Mouse (Mus musculus) kidney, postnatal 14 days (tissue): ENCODE results near the gene Btla.

Experiments
- DNase-seq: peaks from one replicate; pipeline ENCODE4 v3.0.0; 2022; ENCODE audit warnings: mixed read lengths

The Btla gene

DNA sequence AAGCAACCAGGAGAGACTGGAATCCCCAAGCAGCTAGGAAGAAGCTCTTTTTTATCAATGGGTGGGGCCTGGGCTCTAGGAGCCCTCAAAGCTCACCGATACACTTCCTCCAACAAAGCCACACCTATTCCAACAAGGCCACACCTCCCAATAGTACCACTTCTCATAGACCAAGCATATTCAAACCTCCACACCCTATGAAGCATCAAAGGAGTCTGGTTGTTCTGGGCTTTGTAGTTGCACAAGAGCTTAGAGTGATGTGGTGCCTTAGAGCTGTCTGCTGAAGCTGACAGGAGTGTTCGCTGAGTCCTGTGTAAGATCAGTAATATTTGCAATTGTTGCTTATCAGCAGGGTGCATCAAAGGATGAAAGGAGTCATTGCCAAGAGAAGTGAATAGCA lies 37.2 kb downstream of the Btla start:
- no peak for DNase-seq

DNA sequence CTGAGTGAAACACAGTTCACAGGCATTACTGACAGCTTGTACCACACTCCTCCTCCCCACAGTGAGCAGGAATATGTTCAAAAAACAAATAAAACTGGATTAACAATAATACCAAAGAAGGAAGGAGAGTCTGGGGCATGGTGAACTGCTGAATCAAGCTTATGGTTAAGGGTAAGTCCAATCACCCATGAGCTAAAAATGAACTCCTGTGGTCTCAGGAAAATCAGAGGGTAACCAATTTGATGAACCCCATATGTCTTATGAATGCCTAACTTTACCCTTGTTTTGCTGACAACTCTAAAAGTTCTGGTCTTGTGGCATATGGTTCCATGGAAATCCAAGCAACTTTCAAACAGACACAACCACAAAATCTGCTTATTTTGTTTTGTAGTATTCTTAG lies 37.9 kb downstream of the Btla start:
- DNase-seq, result no peak

DNA sequence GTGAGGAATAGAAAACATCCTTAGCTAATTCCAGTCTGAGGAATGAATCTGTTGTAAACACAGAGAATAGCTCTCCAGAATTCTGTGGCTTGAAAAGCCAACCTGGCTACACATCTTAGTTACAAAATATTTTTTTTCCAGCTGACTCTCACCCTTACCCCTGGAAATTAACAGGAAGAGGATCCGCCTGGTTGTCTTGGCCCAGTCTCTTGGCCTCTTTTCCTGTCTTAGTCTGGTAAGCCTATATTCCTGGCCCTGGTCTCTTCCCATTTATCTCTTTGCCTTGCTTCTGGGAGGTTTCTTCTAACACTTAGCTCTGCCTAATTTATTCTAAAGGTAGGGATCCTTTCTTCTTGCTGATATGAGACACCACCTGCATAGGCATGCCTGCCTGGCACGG lies 45.8 kb downstream of the Btla start:
- DNase-seq, result no peak

DNA sequence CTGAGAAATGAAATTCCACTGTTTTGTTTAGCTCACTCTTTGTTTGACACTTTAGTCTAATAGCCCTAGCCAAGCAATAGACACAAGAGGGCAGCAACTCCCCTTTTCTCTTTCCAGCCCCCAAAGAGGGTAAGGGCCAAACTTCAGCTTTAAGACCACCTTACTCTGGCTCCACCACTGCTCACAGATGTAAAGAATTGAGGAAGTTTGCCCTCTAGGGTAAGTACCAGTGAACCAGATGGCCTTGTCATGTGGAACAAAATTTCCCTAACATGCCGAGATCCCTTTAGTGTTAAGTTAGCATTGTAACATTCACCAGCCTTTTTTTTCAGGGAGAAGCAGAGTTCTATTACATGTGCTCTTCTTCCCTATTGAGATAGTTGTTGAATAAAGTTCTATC lies 59.0 kb downstream of the Btla start:
- no peak for DNase-seq

DNA sequence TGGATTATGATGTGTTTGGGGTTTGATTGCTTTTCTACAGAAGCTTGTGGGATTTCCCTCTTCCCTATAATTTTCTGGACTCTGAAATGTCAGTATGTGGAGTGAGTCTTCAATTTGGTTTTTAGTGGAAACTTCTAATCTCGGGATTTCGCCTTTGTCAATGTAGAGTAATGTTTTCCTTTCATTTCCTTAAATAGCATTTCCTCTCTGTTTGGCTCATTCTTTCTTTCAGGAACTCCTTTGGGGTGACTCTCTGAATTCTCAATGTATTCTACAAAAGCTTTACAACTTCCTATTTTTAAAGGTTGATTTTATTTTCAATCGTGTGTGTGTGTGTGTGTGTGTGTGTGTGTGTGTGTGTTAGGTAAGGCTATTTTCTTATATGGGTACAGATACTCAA lies 73.7 kb downstream of the Btla start:
- no peak for DNase-seq
